Mouse (Mus musculus) midbrain, embryonic 11.5 days (tissue): ENCODE measurements at regions not wholly inside any gene's neighbourhood (a gene's known extent, or its start where the extent isn't known, plus 50 kb on each side); places are given as distances from the start of the nearest gene placed in this dataset.
A peak's percentile ranks its signal among the peaks of the same experiment; 100 is the strongest.

Experiments
- ATAC-seq: fragments of 200-750 bp; cut with Nextera tagmentation; 2 replicates; pipeline ENCODE4 v1.8.0; 2017; ENCODE audit warnings: moderate TSS enrichment, moderate library complexity; ENCODE audit not compliant: low FRiP score
- DNase-seq: peaks from one replicate; pipeline ENCODE4 v3.0.0; 2015; ENCODE audit warnings: low spot score; ENCODE audit errors: missing footprints
- H3K27ac ChIP-seq: fragments of 300-500 bp; sonication (generic); 2 replicates; pipeline ENCODE4 v1.5.1; 2014; ENCODE audit warnings: low read depth, low read length
- H3K27me3 ChIP-seq: fragments of 300-500 bp; sonication (generic); 2 replicates; pipeline ENCODE4 v1.6.1; 2014; ENCODE audit warnings: mild to moderate bottlenecking, low read length, moderate library complexity, mixed read lengths; ENCODE audit not compliant: control insufficient read depth, insufficient read depth
- H3K36me3 ChIP-seq: fragments of 300-500 bp; sonication (generic); 2 replicates; pipeline ENCODE4 v1.6.1; 2014; ENCODE audit warnings: mild to moderate bottlenecking, low read length, moderate library complexity, mixed read lengths; ENCODE audit not compliant: control insufficient read depth, insufficient read depth
- H3K4me1 ChIP-seq: fragments of 300-500 bp; sonication (generic); 2 replicates; pipeline ENCODE4 v1.6.1; 2014; ENCODE audit warnings: low read length; ENCODE audit not compliant: control insufficient read depth, insufficient read depth
- H3K4me2 ChIP-seq: fragments of 300-500 bp; sonication (generic); 2 replicates; pipeline ENCODE4 v1.6.1; 2014; ENCODE audit warnings: mild to moderate bottlenecking, moderate library complexity
- H3K4me3 ChIP-seq: fragments of 300-500 bp; sonication (generic); 2 replicates; pipeline ENCODE4 v1.5.1; 2014; ENCODE audit warnings: low read depth, low read length
- H3K9ac ChIP-seq: fragments of 300-500 bp; sonication (generic); 2 replicates; pipeline ENCODE4 v1.6.1; 2014; ENCODE audit warnings: low read length
- H3K9me3 ChIP-seq: fragments of 300-500 bp; sonication (generic); 2 replicates; pipeline ENCODE4 v1.6.1; 2016; ENCODE audit warnings: low read length; ENCODE audit not compliant: control insufficient read depth
- WGBS: fragments of 180-500 bp; shearing (Covaris S2); extraction: QIAGEN DNeasy Blood & Tissue Kit; methylation state at CpG from one replicate; pipeline ENCODE4 v1.1.7; 2014; 5-methylcytosine and 5-hydroxymethylcytosine counted together

DNA sequence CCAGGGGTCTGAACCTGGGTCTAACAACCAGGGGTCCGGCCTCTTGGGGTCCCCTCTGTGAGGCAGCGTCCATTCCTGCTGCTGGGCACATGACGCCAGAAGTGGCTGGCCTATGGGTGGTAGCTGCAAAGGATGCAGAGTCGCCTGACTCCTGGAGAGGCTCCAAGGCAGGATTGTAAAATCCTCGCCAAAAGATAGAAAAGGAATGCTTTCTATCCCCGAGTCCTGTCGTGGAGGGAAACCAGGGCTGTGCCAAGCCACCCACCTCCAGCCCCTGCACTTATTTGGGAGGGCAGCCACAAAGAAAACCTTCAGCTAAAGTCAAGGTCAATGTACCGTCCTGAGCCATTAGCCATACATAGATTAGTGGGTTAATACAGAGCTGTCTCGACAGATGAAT lies 73.9 kb upstream of the Mef2a start:
- Histone ChIP-seq H3K9ac (no peak overlapping the region), H3K4me2 (no peak overlapping the region), H3K27ac (no peak overlapping the region), H3K36me3 (no peaks in the 10 kb centered on the region), H3K4me1 (peaks cover 16% of the 10 kb centered on the region), H3K27me3 (no peaks in the 10 kb centered on the region), H3K4me3 (no peak overlapping the region), H3K9me3 (no peaks in the 10 kb centered on the region)
- DNase-seq: peak; percentile 73
- no peak for ATAC-seq
- 77% methylated on average over 9 of the region's 9 CpGs for WGBS

DNA sequence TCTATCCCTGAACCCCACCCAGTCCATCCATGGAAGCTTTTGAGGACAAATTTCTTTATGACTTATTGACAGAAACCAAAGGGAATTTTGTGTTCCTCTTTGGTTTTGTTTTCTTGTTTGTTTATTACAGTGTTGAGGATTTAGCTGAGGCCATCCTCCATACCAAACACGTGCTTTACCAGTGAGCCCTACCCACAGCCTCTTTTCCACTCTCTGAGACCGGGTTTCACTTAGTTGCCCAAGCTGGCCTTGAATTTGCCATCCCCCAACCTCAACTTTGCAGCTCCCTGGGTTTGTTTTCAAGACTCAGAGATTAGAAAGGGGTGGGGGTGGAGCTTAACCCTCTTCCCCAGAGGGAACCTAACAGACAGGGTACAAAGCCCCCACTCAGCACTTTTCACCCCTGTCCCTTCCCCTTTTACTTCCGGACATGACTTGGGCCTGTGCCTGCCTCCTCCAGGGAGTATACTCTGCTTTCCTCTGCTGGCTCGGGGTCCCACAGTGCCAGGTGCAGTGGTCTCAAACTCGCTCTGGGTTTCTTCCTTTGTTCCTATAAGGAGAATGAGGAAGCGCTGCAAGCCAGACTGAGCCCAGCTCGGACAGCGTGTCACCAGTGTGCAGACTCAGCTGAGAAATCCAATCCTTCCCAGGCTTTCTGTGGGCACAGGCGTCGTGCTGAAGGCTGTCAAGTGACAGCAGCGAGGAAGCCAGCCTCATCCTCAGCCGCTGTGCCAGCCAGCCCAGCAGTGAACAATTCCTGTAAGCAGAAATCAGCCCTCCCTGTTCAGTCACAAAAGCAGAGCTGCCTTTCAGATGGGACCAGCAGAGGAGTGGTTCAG lies 72.8 kb upstream of the Mef2a start:
- 22% methylated on average over 12 of the region's 12 CpGs for WGBS
- no peak overlapping the region for H3K27ac ChIP-seq

DNA sequence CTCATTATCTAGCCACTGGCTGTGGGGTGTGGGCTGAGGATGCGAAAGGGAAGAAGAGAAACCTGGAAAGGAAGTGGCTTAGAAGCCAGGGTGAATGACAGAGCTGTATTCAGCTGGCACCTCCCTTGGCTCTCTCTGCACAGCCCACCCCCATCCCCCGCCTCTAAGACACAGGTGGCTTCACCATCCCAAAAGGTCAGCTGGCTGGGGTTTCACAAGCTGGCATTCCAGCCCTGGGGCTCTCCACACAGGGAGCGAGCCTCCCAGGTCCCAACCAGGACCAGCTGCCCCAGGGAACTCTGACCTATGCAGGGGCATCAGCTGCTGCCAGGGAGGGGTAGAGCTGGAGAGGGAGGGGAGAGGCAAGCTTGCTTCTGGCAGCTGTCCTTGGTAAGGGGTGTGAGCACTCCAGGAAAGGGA lies 71.9 kb upstream of the Mef2a start:
- Histone ChIP-seq H3K27ac (no peak overlapping the region), H3K9ac (no peak overlapping the region), H3K4me1 (peaks cover 16% of the 10 kb centered on the region), H3K9me3 (no peaks in the 10 kb centered on the region), H3K27me3 (no peaks in the 10 kb centered on the region), H3K4me2 (no peak overlapping the region), H3K4me3 (no peak overlapping the region), H3K36me3 (no peaks in the 10 kb centered on the region)
- ATAC-seq (peak; percentile 73), DNase-seq (peak; percentile 86)
- WGBS: 68% methylated on average over 3 of the region's 3 CpGs

More for the DNA sequence above, 72.8 kb upstream of the Mef2a start:
- H3K9me3 ChIP-seq: no peaks in the 10 kb centered on the region
- no peak overlapping the region for H3K4me2 ChIP-seq
- no peaks in the 10 kb centered on the region for H3K27me3 ChIP-seq
- ATAC-seq: peak; percentile 51; the same call in 1 of the 2 replicates
- peak; percentile 88 for DNase-seq
- H3K4me1 ChIP-seq: peaks cover 16% of the 10 kb centered on the region
- peak overlapping the region; percentile 50 for H3K9ac ChIP-seq
- H3K4me3 ChIP-seq: no peak overlapping the region
- H3K36me3 ChIP-seq: no peaks in the 10 kb centered on the region

DNA sequence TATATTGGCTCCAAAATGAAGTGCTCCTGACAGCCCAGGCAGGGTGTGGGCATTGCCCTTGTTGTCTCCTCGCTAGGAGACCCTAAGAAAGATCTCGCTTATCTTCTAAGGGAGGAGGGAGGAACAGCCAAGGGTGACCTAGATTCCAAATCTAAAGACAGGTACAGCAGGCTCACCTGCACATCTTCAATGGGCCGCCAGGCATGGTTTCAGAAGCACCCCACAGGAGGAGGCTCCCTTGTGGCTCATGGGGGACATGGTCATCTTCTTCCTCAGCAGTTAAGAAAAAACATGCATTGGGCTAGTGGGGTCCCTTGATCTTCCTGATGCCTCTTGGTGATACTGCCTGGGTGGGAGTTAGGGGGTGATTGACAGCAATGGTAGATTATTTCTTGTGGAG lies 71.0 kb upstream of the Mef2a start:
- H3K4me2 ChIP-seq: no peak overlapping the region
- no peak for ATAC-seq
- 86% methylated on average over 3 of the region's 3 CpGs for WGBS

DNA sequence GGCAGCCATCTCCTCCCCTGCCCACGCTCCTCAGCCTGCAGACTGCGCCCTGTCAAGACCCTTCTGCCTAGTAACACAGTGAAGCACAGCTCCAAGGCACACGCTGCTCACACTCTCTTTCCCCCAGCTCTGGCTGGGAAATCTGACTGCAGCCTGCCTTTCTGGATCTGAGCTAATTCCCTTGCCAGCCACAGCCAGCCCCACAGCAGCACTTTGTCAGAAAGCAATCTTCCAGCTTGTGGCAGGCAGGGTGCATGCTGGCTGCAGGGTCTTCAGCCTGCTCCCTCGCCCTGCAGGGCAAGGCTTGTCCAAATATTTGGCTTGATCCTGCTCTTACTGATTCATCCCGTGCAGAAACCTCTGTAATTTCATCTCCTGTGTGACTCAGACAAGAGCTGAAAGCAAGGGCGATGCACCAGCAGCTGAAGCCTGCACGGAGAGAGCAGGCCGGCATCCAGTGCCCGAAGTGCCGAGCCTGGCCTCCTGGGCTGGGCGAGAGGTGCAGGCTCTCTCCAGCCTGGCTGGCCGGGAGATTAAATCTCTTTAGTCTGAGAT lies 70.4 kb upstream of the Mef2a start:
- Histone ChIP-seq H3K4me3 (no peak overlapping the region), H3K4me1 (peaks cover 16% of the 10 kb centered on the region), H3K36me3 (no peaks in the 10 kb centered on the region), H3K27me3 (no peaks in the 10 kb centered on the region), H3K27ac (peak overlapping the region; percentile 11; the same call in 1 of the 2 replicates), H3K4me2 (no peak overlapping the region; the same call in 1 of the 2 replicates), H3K9ac (peak overlapping the region; percentile 7; the same call in 1 of the 2 replicates), H3K9me3 (no peaks in the 10 kb centered on the region)
- DNase-seq: peak; percentile 89
- 34% methylated on average over 12 of the region's 12 CpGs for WGBS
- no peak for ATAC-seq

More for the DNA sequence above, 71.0 kb upstream of the Mef2a start:
- Histone ChIP-seq H3K9ac (no peak overlapping the region; the same call in 1 of the 2 replicates), H3K4me3 (no peak overlapping the region), H3K9me3 (no peaks in the 10 kb centered on the region), H3K36me3 (no peaks in the 10 kb centered on the region), H3K4me1 (peaks cover 16% of the 10 kb centered on the region), H3K27ac (no peak overlapping the region), H3K27me3 (no peaks in the 10 kb centered on the region)
- peak; percentile 78 for DNase-seq

DNA sequence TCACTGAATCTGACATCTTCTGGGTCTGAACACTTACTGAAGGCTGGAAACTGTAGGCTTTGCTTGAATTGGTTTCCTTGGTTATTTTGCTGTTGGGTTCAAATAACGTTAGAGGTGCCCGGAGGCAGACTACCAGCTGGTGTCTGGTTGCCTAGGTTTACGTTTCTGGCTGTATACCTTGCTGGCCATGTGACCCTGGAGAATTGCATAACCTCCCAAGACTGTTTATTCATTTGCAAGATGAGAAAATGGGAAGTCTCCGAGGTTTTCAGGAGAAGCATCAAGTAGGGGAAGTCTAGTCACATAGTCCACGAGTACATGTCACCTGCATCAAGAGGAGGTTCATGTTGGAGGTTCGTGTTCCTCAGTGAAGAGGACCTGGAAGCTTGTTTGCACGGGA lies 69.6 kb upstream of the Mef2a start:
- no peak overlapping the region for H3K9ac ChIP-seq
- WGBS: 86% methylated on average over 7 of the region's 7 CpGs
- no peak overlapping the region for H3K4me3 ChIP-seq
- no peaks in the 10 kb centered on the region for H3K27me3 ChIP-seq
- H3K9me3 ChIP-seq: no peaks in the 10 kb centered on the region
- no peaks in the 10 kb centered on the region for H3K36me3 ChIP-seq
- ATAC-seq: no peak
- peaks cover 16% of the 10 kb centered on the region for H3K4me1 ChIP-seq
- no peak overlapping the region for H3K27ac ChIP-seq
- H3K4me2 ChIP-seq: no peak overlapping the region
- DNase-seq: no peak

DNA sequence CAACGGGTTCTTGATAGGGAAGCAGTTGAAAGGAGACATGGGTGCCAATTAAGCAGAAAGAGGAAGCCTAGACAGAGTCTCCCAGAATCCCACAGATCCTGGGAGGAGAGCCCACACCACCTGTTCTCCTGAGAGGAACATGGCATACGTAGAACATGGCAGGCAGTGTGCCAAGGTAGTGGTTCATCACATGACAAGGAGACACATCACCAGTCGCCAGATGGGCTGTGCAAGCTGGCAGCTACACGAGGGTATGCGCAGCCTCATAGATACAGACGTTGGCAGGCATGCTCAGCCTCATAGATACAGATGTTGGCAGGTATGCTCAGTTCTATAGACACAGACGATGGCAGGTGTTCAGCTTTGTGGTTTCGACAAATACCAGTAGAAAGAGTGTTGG lies 68.1 kb upstream of the Mef2a start:
- Histone ChIP-seq H3K4me1 (peaks cover 14% of the 10 kb centered on the region), H3K4me3 (no peak overlapping the region), H3K9me3 (no peaks in the 10 kb centered on the region), H3K9ac (no peak overlapping the region), H3K4me2 (no peak overlapping the region), H3K36me3 (no peaks in the 10 kb centered on the region), H3K27me3 (no peaks in the 10 kb centered on the region), H3K27ac (no peak overlapping the region)
- peak; percentile 8 for DNase-seq
- WGBS: 94% methylated on average over 8 of the region's 8 CpGs
- no peak for ATAC-seq

DNA sequence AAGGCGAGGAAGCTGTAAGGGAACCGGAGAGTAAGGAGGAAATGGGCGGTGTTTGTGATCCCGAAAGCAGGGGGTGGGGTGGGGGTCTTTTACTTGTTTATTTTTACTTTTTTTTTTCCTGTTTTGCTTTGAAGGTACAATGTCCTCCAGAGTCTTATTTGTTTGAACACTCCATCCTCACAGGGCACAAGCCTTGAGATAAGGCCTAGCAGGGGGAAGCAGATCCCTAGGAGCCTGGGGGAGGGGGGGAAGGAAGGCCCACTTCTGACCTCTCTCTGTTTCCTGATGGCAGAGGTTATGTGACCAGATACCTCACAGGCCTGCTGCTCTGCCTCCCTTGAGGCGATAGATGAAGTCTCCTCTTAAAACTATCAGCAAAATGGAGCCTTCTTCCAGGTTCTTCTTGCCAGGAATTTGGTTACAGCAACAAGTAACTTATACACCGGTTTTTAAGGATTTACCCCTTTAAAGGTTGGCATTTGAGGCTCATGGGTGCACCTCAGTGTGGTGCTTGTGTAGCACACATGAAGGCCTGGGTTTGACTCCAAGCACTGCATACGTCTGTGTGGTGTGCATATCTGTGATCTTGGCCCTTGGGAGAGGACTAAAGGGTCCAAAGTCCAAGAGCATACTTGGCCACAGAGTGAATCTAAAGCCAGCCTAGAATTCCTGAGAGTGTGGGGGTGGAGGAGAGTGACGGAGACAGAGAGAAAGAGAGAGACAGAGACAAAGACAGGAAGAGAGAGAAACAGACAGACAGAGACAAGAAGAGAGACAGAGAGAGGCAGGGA lies 64.8 kb upstream of the Mef2a start:
- WGBS: 76% methylated on average over 8 of the region's 8 CpGs
- Histone ChIP-seq H3K27me3 (no peaks in the 10 kb centered on the region), H3K9me3 (no peaks in the 10 kb centered on the region), H3K4me1 (no peaks in the 10 kb centered on the region), H3K9ac (no peak overlapping the region), H3K4me2 (no peak overlapping the region), H3K4me3 (no peak overlapping the region), H3K36me3 (no peaks in the 10 kb centered on the region), H3K27ac (no peak overlapping the region)
- ATAC-seq: no peak
- DNase-seq: peak; percentile 47
